Mouse (Mus musculus) neural tube, embryonic 13.5 days (tissue): ENCODE data around the gene Nfx1. TPM values are rescaled to one million over a fixed set of nuclear protein-coding genes. Genes with fewer than 3 reads are reported as not detected.

Experiments used
- ATAC-seq: fragments of 200-750 bp; cut with Nextera tagmentation; 2 replicates; pipeline ENCODE4 v1.8.0; 2017; ENCODE audit warnings: low read depth, mild to moderate bottlenecking, moderate TSS enrichment, moderate library complexity
- H3K27ac ChIP-seq: fragments of 300-500 bp; sonication (generic); replicated peaks from 2 replicates; pipeline ENCODE4 v1.5.1; 2015; ENCODE audit warnings: moderate library complexity, mild to moderate bottlenecking, inconsistent platforms
- H3K27me3 ChIP-seq: fragments of 300-500 bp; sonication (generic); 2 replicates; pipeline ENCODE4 v1.6.1; 2015; ENCODE audit warnings: mild to moderate bottlenecking, inconsistent platforms
- H3K36me3 ChIP-seq: fragments of 300-500 bp; sonication (generic); 2 replicates; pipeline ENCODE4 v1.6.1; 2015; ENCODE audit warnings: mild to moderate bottlenecking, inconsistent platforms
- H3K4me1 ChIP-seq: fragments of 300-500 bp; sonication (generic); replicated peaks from 2 replicates; pipeline ENCODE4 v1.6.1; 2015; ENCODE audit warnings: inconsistent platforms
- H3K4me2 ChIP-seq: fragments of 300-500 bp; sonication (generic); 2 replicates; pipeline ENCODE4 v1.6.1; 2015; ENCODE audit warnings: inconsistent platforms, mild to moderate bottlenecking, moderate library complexity
- H3K4me3 ChIP-seq: fragments of 300-500 bp; sonication (generic); 2 replicates; pipeline ENCODE4 v1.5.1; 2015; ENCODE audit warnings: mild to moderate bottlenecking, inconsistent platforms
- H3K9ac ChIP-seq: fragments of 300-500 bp; sonication (generic); 2 replicates; pipeline ENCODE4 v1.6.1; 2015; ENCODE audit warnings: moderate library complexity, mild to moderate bottlenecking, inconsistent platforms
- H3K9me3 ChIP-seq: fragments of 300-500 bp; sonication (generic); 2 replicates; pipeline ENCODE4 v1.6.1; 2016; ENCODE audit warnings: inconsistent platforms
- WGBS: fragments of 180-500 bp; shearing (Covaris S2); methylation state at CpG from one replicate; pipeline ENCODE4 v1.1.7; 2015; 5-methylcytosine and 5-hydroxymethylcytosine counted together
- polyA plus RNA-seq: library from polyadenylated mRNA; unstranded; fragments of >200 nt; fragmentation: Nextera tagmentation; extraction: Ambion mirVana; gene quantifications from 2 replicates; pipeline ENCODE4 v1.2.1, GENCODE M21; 2015

The Nfx1 gene
- polyA plus RNA-seq, 1 experiment from 2014 or later, result 93.2 TPM

DNA sequence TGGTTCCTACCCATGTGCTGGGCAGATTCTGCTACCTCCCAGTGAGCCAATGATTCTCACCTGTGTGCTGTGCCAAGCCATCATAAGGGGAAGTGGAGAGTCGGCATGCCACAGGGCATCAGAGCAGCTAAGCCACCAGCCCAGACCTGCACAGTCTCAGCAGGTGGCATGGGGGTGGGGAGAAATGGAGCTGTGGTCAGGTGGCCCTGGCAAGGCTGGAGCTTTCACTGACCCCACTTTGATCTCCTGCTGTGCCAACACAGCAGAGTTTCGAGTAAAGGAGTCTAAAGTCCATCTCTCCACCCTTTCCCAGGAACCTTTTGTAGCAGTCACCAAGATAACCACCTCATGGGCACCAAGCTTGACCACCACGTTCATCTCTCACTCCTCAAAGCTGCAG, 57.2 kb downstream of the Nfx1 start:
- no peak for ATAC-seq
- H3K36me3 ChIP-seq, result peaks cover 56% of the 10 kb centered on the region
- 88% methylated on average over 3 of the region's 3 CpGs for WGBS

DNA sequence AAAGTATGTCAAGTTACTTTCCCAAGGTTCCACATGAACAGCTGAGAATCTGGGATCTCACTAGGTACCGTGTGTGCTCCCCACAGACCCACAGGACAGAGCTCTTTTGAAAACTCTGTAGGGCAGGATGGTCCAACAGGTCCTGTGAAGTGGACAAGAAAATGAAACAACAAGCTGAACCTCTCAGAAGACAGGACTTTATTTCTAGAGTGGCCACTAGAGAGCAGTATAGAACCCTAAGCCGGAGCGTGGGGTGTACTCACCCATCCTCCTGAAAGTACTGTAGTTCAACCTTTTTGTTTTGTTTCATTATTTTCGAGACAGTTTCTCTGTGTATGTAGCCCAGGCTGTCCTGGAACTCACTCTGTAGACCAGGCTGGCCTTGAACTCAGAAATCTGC, 57.6 kb downstream of the Nfx1 start:
- H3K4me3 ChIP-seq, result no peak overlapping the region
- WGBS, result 90% methylated on average over 4 of the region's 4 CpGs

More for the DNA sequence above, 57.2 kb downstream of the Nfx1 start:
- Histone ChIP-seq H3K9me3 (no peaks in the 10 kb centered on the region), H3K27me3 (no peaks in the 10 kb centered on the region), H3K4me1 (no peaks in the 10 kb centered on the region), H3K27ac (no peak overlapping the region), H3K4me2 (no peak overlapping the region), H3K9ac (no peak overlapping the region), H3K4me3 (no peak overlapping the region)

DNA sequence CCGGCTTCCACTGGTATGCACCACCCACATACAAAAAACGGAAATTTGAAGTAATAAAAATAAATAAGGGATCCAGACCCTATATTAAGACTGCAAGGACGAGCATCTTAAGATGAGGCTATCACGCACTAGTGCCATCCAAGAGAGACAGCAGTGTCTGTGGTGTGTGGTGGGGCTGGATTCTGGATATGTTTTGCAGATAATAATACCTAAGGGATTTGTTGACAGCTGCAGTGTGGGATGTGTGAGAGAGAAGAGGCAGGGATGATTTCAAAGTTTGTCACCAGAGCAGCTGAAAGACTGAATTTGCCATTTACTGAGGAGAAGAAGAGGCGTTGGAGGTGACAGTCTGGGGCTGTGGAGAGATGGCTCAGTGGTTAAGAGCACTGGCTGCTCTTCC, 58.7 kb downstream of the Nfx1 start:
- Histone ChIP-seq H3K4me2 (no peak overlapping the region), H3K9me3 (no peaks in the 10 kb centered on the region), H3K9ac (no peak overlapping the region), H3K4me3 (no peak overlapping the region), H3K27me3 (no peaks in the 10 kb centered on the region), H3K27ac (no peak overlapping the region), H3K4me1 (no peaks in the 10 kb centered on the region), H3K36me3 (peaks cover 42% of the 10 kb centered on the region)
- WGBS, result 91% methylated on average over 5 of the region's 5 CpGs
- no peak for ATAC-seq

More for the DNA sequence above, 57.6 kb downstream of the Nfx1 start:
- Histone ChIP-seq H3K9ac (no peak overlapping the region), H3K4me1 (no peaks in the 10 kb centered on the region), H3K36me3 (peaks cover 53% of the 10 kb centered on the region), H3K4me2 (no peak overlapping the region), H3K9me3 (no peaks in the 10 kb centered on the region), H3K27me3 (no peaks in the 10 kb centered on the region), H3K27ac (no peak overlapping the region)
- ATAC-seq, result no peak

DNA sequence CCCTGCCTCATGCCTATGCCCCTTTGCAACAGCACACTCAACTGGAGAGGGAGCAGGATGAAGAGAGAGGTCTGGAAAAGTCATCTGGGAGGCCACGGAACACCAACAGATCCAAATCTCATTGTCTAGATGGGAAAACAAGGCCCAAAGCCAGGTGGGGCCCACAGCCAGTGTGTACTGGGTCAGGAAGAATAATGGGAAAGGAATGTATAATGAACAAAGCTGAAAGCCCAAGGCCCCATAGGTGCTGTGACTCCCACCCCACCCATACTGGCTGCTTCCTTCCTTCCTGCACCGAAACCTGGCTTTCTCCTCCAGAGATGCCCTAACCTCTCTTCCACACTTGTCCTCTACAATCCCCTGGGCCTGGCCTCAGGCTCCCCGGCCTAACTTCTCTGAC, 60.5 kb downstream of the Nfx1 start:
- no peak overlapping the region for H3K4me2 ChIP-seq
- 76% methylated on average over 3 of the region's 3 CpGs for WGBS
- H3K27me3 ChIP-seq, result no peaks in the 10 kb centered on the region
- no peaks in the 10 kb centered on the region for H3K9me3 ChIP-seq
- ATAC-seq, result no peak
- peaks cover 25% of the 10 kb centered on the region for H3K36me3 ChIP-seq
- no peak overlapping the region for H3K4me3 ChIP-seq
- H3K4me1 ChIP-seq, result no peaks in the 10 kb centered on the region
- H3K9ac ChIP-seq, result no peak overlapping the region
- no peak overlapping the region for H3K27ac ChIP-seq

DNA sequence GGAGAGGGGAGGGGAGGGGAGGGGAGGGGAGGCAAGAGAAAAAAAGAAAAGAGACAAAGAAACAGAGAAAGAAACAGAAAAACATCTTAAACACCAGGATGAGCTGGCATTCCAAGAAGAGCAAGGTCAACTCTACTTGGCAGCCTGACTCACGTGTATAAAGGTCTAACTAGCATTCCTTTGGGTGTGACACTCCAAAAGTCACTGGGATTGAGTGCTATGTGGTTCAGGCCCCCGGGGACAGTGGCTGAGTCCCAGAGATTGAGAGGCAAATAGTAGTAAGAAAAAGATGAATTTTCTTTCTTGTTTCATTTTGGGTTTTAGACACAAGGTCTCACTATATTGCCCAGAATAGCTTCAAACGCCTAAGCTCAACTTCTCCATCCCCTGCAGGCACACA, 67.2 kb downstream of the Nfx1 start:
- H3K9me3 ChIP-seq, result no peaks in the 10 kb centered on the region
- ATAC-seq, result no peak
- no peak overlapping the region for H3K27ac ChIP-seq
- no peak overlapping the region for H3K4me2 ChIP-seq
- no peak overlapping the region for H3K4me3 ChIP-seq
- no peak overlapping the region for H3K9ac ChIP-seq
- 65% methylated on average over 3 of the region's 3 CpGs for WGBS
- no peaks in the 10 kb centered on the region for H3K36me3 ChIP-seq
- no peaks in the 10 kb centered on the region for H3K4me1 ChIP-seq
- no peaks in the 10 kb centered on the region for H3K27me3 ChIP-seq

DNA sequence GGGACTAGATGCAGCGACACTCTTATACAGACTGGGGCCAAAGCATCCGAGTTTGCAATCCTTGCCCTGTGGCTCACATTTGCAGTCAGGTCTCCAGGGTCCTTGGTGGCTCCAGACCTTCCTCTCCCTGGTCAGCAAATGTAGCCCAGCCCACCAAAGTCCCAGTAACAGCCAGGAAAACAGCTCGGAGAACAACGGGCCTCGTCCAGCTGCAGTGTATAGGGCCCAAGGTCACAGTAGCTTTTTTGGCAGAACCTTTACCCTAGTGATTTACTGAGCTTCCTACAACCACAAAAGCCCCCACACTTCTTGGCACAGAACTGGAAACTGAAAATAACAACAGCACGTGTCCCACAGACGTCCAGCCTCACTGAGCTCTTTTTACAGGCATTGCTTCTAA, 70.3 kb downstream of the Nfx1 start:
- Histone ChIP-seq H3K4me2 (no peak overlapping the region), H3K27ac (no peak overlapping the region), H3K36me3 (no peaks in the 10 kb centered on the region), H3K27me3 (no peaks in the 10 kb centered on the region), H3K4me1 (no peaks in the 10 kb centered on the region), H3K4me3 (no peak overlapping the region), H3K9me3 (no peaks in the 10 kb centered on the region), H3K9ac (no peak overlapping the region)
- no peak for ATAC-seq
- WGBS, result 77% methylated on average over 7 of the region's 7 CpGs

DNA sequence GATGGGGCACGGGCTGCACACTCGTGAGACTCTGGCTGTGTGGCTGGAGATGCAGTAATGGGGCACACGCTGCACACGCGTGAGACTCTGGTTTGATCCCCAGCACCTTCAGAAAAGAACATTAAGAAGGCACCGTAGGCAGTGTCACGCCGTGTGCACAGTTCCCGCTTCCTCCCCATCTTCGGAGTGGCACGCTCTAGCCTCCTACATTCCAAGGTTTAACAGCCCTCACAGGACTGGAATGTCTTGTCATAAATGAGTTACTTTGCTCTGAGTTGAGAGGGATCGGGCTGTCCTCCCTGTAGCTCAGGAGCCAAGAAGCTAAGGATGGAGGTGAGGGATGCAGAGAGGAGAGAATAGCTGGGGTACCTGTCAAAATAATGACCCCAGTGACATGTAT, 72.2 kb downstream of the Nfx1 start:
- Histone ChIP-seq H3K4me1 (no peaks in the 10 kb centered on the region), H3K4me3 (no peak overlapping the region), H3K9me3 (no peaks in the 10 kb centered on the region), H3K4me2 (no peak overlapping the region), H3K36me3 (no peaks in the 10 kb centered on the region), H3K27ac (no peak overlapping the region), H3K27me3 (no peaks in the 10 kb centered on the region), H3K9ac (no peak overlapping the region)
- 79% methylated on average over 12 of the region's 12 CpGs for WGBS
- no peak for ATAC-seq

DNA sequence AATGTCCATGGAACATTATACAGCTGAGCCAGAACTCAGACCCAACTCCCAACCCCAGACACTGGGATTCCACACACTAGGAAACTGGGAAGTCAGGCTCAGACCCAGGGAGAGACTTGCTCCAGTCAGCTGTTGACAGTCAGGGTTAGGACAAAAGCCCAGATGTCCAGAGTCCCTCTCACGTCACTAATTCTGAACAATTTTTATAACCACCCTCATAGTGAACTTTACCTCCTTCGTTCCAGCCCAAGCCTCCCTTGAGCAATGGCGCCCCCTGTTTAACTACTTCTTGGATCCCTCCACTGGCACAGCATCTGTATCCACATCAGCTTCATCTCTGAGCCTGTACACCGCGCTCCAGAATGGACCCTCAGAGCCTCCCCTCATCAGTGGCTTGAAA, 73.3 kb downstream of the Nfx1 start:
- Histone ChIP-seq H3K9ac (no peak overlapping the region), H3K27ac (no peak overlapping the region), H3K9me3 (no peaks in the 10 kb centered on the region), H3K27me3 (no peaks in the 10 kb centered on the region), H3K4me3 (no peak overlapping the region), H3K36me3 (no peaks in the 10 kb centered on the region), H3K4me2 (no peak overlapping the region), H3K4me1 (no peaks in the 10 kb centered on the region)
- no peak for ATAC-seq
- 81% methylated on average over 5 of the region's 5 CpGs for WGBS

DNA sequence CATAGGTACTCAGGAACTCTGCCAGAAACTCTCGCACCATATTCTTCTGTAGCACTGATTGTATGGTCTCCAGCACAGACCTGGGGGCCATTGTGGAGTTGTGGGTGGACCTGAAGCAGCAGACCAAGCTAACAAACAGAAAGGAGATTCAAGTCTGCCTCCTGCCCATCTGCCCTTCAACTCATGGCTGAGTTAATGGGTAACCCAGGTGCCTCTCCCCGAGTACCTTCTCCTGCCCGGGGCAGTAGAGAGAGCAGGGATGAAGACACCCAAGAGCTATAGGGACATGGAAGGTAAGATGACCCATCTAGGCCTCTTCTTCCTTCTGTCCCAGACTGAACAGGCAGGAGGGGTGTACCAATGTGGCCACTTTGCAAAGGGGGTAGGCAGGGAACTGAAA, 74.6 kb downstream of the Nfx1 start:
- Histone ChIP-seq H3K27ac (no peak overlapping the region), H3K4me3 (no peak overlapping the region), H3K9ac (no peak overlapping the region), H3K27me3 (no peaks in the 10 kb centered on the region), H3K36me3 (no peaks in the 10 kb centered on the region), H3K4me2 (no peak overlapping the region), H3K9me3 (no peaks in the 10 kb centered on the region), H3K4me1 (no peaks in the 10 kb centered on the region)
- no peak for ATAC-seq
- 85% methylated on average over 3 of the region's 3 CpGs for WGBS

DNA sequence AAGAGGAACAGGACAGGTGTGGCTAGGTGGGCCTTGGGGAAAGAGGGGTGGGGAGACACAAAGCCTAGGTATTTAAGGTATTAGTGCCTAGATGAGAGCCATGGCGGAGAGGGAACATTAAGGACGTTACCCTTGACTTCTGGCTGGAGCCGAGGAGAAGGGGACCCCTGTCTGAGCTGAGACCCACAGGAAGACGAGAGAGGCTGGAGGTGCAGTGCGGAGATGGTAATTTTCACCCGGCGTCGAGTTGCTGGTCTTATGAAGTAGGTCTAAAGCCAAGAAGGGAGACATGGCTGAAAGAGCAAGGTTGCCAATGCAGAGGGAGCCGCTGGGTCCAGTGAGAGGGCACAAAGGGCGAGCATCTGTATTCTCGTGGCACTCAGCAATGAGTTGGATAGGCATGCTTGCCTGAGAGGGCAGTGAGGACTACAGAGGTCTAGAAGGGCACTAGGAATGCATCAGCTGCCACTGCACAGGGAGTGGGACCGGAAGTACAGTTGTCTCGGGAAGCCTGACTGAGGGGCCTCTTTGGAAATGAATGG, 75.6 kb downstream of the Nfx1 start:
- Histone ChIP-seq H3K9ac (no peak overlapping the region), H3K36me3 (no peaks in the 10 kb centered on the region), H3K4me1 (0 out of 2 replicates have a peak, but pooled peaks cover 2% of the 10 kb centered on the region), H3K27ac (no peak overlapping the region), H3K27me3 (no peaks in the 10 kb centered on the region), H3K4me3 (no peak overlapping the region), H3K9me3 (no peaks in the 10 kb centered on the region), H3K4me2 (no peak overlapping the region)
- WGBS, result 87% methylated on average over 13 of the region's 13 CpGs
- ATAC-seq, result no peak

DNA sequence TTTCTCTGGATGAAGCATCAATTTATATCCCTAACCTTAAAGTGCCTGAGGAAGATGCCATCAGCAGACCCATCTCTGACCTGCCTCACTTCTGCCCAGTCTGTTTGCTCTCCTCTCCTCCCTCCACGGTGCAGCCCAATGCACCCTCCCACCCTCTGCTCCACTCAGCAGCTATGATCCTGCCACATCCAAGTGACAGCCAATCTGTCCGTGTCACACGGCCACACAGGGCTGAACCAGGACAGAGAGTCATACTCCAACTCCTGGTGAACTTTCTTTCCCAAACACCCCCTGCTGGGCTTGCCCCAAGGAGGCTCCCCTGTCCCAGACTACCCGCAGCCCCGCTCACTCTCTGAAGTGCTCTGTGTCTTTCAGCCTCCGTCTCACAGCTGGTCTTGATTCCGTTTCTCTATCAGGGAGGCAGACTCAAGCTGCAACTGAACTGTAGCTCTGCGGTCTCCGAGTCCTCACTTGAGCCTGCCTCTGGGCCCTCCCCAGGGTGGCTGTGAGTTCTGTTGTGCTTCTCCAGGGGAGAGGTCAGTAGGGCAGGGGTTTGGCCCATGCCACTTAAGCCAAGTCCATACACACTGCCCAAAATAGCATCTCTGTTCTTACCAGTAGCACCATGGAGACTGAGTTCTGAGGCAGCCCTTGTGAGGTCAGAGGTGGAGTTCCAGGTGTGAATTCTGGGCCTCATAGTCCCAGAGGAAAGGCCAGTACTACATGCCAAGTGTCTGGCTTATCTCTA, 77.0 kb downstream of the Nfx1 start, which contains the start of gene Aqp7:
Gene Aqp7, minus strand, starts transcription at position 616 of the 748 bp plus-strand sequence.
- H3K27me3 ChIP-seq, result no peaks in the 10 kb centered on the region
- H3K4me3 ChIP-seq, result no peak within 1 kb of the TSS
- H3K27ac ChIP-seq, result no peak within 1 kb of the TSS
- H3K36me3 ChIP-seq, result no peaks in the 10 kb centered on the region
- no peak for ATAC-seq
- 52% methylated on average over 9 of the region's 9 CpGs for WGBS
- H3K4me1 ChIP-seq, result 0 out of 2 replicates have a peak, but pooled peaks cover 2% of the 10 kb centered on the region
- no peaks in the 10 kb centered on the region for H3K9me3 ChIP-seq
- H3K9ac ChIP-seq, result no peak within 1 kb of the TSS
- H3K4me2 ChIP-seq, result no peak within 1 kb of the TSS

DNA sequence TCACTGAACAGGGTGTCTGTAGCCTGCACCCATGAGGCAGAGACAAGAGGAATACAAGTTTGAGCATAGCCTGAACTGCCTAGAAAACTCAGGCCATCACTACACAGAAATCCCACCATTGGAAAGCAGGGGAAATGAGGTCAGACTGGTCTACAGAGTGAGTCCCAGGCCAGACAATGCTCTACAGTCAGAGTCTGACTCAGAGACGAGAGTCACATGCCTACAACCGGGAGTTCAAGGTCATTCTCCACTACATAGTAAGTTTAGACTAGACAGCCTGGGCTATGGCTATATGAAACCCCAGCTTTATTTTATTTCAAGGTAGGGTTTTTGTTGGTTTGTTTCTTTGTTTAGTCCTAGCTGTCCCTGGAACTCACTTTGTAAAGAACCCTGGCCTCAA, 78.2 kb downstream of the Nfx1 start:
- Histone ChIP-seq H3K36me3 (no peaks in the 10 kb centered on the region), H3K27me3 (no peaks in the 10 kb centered on the region), H3K4me3 (no peak overlapping the region), H3K27ac (no peak overlapping the region), H3K4me2 (no peak overlapping the region), H3K9me3 (no peaks in the 10 kb centered on the region), H3K9ac (no peak overlapping the region), H3K4me1 (0 out of 2 replicates have a peak, but pooled peaks cover 2% of the 10 kb centered on the region)
- no peak for ATAC-seq
- 61% methylated on average over 2 of the region's 2 CpGs for WGBS
